Mouse (Mus musculus): Measurements from ENCODE around the gene Pla2g1b.
A peak's percentile ranks its signal among the peaks of the same experiment; 100 is the strongest.
"Not testable (repeated sequence)": the region's sequence is repeated elsewhere in the genome, so short reads cannot be mapped to it uniquely, and the experiment has no call there.

The Pla2g1b gene

GRCm38 (mm10) chr5:115507267-115507980 lies 41.4 kb downstream of the Pla2g1b start:
- DNase-seq: no peak

GRCm38 (mm10) chr5:115507981-115508858 lies 42.2 kb downstream of the Pla2g1b start:
- peak; percentile 82 for DNase-seq

GRCm38 (mm10) chr5:115508859-115509147 lies 42.7 kb downstream of the Pla2g1b start:
- peak; percentile 93 for DNase-seq

GRCm38 (mm10) chr5:115509321-115509761 lies 43.3 kb downstream of the Pla2g1b start:
- peak; percentile 70 for DNase-seq

GRCm38 (mm10) chr5:115509790-115510689 lies 44.0 kb downstream of the Pla2g1b start:
- DNase-seq: no peak

GRCm38 (mm10) chr5:115512375-115512774 lies 46.3 kb downstream of the Pla2g1b start:
- DNase-seq: no peak

GRCm38 (mm10) chr5:115513246-115513645 lies 47.2 kb downstream of the Pla2g1b start:
- no peak for DNase-seq

GRCm38 (mm10) chr5:115513721-115514120 lies 47.7 kb downstream of the Pla2g1b start:
- DNase-seq: no peak

GRCm38 (mm10) chr5:115514346-115514745 lies 48.3 kb downstream of the Pla2g1b start:
- DNase-seq: no peak

GRCm38 (mm10) chr5:115514896-115515587 lies 49.0 kb downstream of the Pla2g1b start:
- peak; percentile 79 for DNase-seq

GRCm38 (mm10) chr5:115516081-115516907 lies 50.2 kb downstream of the Pla2g1b start:
- DNase-seq: peak; percentile 56

GRCm38 (mm10) chr5:115516908-115517307 lies 50.8 kb downstream of the Pla2g1b start:
- DNase-seq: no peak

GRCm38 (mm10) chr5:115517501-115517900 lies 51.4 kb downstream of the Pla2g1b start:
- no peak for DNase-seq

GRCm38 (mm10) chr5:115518214-115518613 lies 52.2 kb downstream of the Pla2g1b start:
- DNase-seq: not testable (repeated sequence)

GRCm38 (mm10) chr5:115520325-115520869 lies 54.3 kb downstream of the Pla2g1b start:
- DNase-seq: peak; percentile 73

- peak; percentile 80 for DNase-seq
These were observed 55.7 kb downstream of the Pla2g1b start for GRCm38 (mm10) chr5:115521553-115522461.

GRCm38 (mm10) chr5:115522531-115522930 lies 56.5 kb downstream of the Pla2g1b start:
- DNase-seq: no peak

GRCm38 (mm10) chr5:115522981-115523499 lies 57.0 kb downstream of the Pla2g1b start:
- peak; percentile 73 for DNase-seq

GRCm38 (mm10) chr5:115523971-115524370 lies 57.9 kb downstream of the Pla2g1b start:
- DNase-seq: peak; percentile 78
